Mouse (Mus musculus): ENCODE measurements around the gene Sri.

GRCm38 (mm10) chr5:8082800-8083509 lies 37.1 kb downstream of the Sri start:
- no peak for TF ChIP-seq CTCF (IDR thresholded peaks at IDR 0.05; ENCODE audit: control insufficient read depth, insufficient read depth, insufficient replicate concordance, low read depth, low read length)
- TF ChIP-seq POLR2A (IDR thresholded peaks at IDR 0.05; ENCODE audit: control insufficient read depth, low read depth, low read length), result no peak

Measured in testis, adult 2 months (tissue).